Mouse (Mus musculus) heart, adult 8-10 months (tissue): Measurements from ENCODE around the gene Vasn. TPM values are rescaled to one million over a fixed set of nuclear protein-coding genes. Genes with fewer than 3 reads are reported as not detected.
A peak's percentile ranks its signal among the peaks of the same experiment; 100 is the strongest.

Source experiments
- DNase-seq: peaks from one replicate; pipeline ENCODE4 v3.0.0; 2022; ENCODE audit warnings: low spot score
- total RNA-seq, 4 experiments: library from RNA; stranded (reverse); gene quantifications; 2 replicates each; pipeline ENCODE4 v1.2.4; 2022

The Vasn gene
- total RNA-seq, 4 experiments from 2014 or later = 6.9 to 9.3 (median 8.1) TPM

DNA sequence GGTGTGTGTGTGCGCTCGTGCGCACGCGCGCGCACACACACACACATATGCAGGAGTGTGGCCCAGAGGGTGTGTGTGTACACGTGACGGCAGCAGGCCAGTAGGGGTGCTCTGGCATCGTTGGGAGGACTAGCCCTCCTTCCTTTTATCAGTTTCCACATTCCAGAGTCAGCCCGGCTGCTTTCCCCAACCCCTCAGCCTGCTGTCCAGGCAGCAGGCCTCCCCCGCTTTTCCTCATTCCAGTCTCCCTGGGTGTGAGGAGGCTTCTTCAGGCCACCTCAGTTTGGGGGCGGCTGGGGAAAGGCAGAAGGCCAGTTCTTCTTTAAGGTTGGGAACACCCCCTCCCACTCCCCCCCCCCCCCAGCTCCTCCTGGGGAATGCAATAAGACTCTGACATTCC, 2.4 kb downstream of the Vasn start:
- DNase-seq = peak; percentile 47

GRCm38 (mm10) chr16:4642937-4643336, 3.2 kb downstream of the Vasn start:
- no peak for DNase-seq

DNA sequence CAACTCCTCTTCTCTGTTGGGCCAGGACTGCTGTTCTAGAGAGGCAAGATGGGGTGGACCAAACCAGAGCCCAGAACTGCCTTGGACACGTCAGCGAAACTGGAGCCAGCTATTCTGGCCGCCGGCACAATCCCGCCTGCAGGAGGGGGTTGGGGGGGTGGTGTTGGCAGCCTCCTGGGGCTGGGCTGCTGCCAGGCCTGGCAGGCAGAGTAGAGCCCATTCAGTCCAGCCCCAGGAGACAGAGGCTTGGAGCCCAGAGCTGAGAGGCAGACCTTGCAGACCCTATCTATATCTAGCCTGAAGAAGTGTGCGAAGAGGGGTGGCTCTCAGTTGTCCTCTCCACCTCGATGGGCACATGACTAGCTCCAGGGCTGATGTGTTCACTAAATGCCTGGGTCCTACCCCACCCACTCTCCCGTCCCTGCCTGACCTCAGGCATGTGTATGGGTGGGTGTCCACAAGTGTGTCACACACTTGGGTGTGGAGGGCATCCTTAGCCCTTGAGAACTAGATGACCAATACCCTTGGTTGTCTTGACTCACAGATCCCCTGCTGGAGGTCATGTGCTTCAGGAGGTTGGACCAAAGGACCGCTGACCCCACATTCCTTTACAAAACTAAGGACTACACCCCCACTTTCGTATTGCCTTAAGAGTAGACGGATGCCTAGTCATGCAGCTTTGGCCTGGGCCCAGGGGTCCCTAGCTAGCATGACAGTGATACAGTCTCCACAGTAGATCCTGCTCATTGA, 4.1 kb downstream of the Vasn start:
- DNase-seq = peak; percentile 70

- no peak for DNase-seq
These were observed 6.1 kb downstream of the Vasn start for GRCm38 (mm10) chr16:4645867-4646266.

- DNase-seq = no peak
These were observed 7.1 kb downstream of the Vasn start for GRCm38 (mm10) chr16:4646831-4647230.

DNA sequence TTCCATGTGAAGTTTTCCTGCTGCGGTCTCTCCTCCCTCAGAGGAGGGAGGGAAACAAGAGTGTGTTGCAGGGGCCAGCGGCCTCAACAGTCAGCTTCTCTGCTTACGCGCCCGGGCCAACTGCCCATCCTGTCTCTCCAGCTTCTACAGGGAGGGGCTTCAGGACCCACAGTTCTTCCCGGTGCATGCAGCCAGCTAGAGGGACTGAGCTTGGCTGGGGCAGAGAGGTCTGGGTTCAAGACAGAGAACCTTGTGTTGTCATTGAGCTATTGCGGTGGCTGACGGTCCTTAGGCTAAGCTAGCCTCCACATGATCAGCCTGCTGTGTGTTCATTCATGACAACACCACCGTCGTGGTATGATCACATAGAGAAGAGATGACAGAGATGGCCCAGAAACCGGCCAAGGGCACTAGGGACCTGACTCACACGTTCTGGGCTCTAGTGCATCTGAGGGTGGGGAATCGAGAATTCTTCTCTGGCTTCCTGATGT, 8.0 kb downstream of the Vasn start:
- DNase-seq = peak; percentile 51

GRCm38 (mm10) chr16:4648416-4649023, 8.8 kb downstream of the Vasn start:
- DNase-seq = no peak

DNA sequence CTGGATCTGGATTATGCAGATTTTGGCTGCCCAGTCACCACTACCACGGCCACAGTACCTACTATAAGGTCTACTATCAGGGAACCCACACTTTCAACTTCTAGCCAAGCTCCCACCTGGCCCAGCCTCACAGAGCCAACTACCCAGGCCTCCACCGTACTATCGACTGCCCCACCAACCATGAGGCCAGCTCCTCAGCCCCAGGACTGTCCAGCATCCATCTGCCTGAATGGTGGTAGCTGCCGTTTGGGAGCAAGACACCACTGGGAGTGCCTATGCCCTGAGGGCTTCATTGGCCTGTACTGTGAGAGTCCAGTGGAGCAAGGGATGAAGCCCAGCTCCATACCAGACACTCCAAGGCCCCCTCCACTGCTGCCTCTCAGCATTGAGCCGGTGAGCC, 9.5 kb downstream of the Vasn start:
- DNase-seq = no peak

DNA sequence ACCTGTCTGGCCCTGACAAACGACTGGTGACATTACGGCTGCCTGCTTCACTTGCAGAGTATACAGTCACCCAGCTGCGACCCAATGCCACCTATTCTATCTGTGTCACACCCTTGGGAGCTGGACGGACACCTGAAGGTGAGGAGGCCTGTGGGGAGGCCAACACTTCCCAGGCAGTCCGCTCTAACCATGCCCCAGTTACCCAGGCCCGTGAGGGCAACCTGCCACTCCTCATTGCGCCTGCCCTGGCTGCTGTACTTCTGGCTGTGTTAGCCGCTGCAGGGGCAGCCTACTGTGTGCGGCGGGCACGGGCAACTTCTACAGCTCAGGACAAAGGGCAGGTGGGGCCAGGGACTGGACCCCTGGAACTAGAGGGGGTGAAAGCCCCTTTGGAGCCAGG, 10.0 kb downstream of the Vasn start:
- DNase-seq = no peak

DNA sequence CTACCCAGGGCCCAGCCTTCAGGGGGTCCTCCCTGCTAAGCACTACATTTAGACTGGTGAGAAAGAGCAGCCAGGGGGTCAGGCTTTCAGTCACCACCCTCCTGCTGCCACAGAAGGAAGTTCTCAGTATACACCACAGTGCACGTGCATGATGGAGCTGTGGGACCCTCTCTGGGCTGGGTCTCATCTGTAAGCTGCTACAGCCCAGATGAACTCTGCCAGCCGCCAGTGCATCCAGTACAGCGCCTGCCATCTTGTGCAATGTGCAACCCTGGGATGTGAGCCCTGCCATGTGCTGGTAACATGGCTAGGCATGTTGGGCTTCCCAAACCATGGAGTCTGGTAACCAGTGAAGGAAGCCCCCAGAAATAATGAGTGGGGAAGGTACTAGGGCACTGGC, 10.4 kb downstream of the Vasn start:
- no peak for DNase-seq

DNA sequence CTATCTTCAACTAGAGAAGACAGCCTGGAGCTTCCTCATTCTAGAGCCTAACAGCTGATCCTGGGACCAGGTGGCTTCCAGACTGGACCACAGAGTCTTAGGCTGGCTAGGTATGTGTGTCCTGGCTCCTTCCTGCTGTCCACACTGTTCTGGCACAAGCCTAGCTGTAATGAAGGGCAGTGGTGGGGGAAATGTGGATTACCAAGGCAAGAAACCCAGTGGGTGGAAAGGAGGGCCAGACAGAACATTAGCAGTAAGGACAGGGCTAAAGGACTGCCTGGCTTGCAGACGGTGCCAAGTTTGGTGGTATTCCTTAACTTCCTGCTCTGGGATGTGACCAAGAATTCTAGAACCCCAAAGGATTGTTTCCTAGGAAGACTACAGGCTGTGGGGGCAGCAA, 11.3 kb downstream of the Vasn start:
- DNase-seq = no peak

DNA sequence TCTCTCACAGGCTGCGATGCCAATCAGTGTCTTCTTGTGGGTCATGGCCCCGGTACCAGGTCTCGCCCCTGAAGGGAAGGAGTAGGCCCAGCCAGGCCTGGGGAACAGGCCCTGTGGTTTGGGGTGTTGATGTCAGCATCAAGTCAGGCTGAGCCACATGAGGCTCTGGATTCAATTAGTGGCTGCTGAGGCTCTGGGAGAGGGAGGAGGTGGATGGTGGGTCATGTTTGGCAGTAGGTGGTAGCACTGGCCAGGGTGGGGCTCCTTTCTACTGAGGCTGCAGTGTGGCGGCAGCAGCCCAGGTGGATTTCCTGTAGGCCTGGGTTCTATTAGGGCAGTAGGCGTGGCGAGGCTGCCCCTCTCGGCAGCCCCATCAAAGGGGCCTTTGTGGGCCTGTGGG, 11.9 kb downstream of the Vasn start:
- DNase-seq = no peak

GRCm38 (mm10) chr16:4652707-4653416, 13.1 kb downstream of the Vasn start:
- DNase-seq = no peak

DNA sequence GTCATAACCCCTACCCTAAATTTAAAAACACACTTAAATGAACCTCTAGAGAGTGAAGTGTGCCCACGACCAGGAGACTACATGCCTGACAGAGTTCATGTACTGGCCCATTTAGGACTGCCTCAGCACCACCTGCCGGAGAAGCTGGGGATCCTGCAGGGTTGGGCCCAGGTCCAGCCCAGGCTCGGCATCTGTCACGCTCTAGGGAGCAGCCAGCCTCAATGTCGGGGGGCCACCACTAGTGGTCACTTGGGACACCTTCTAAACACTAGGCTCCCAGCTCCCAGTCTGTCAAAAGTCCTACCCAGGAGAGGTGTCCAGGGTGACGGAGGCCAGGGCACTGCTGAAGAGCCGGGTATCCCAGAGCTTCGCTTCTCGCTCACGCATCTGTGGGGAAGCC, 15.0 kb downstream of the Vasn start:
- DNase-seq = no peak

DNA sequence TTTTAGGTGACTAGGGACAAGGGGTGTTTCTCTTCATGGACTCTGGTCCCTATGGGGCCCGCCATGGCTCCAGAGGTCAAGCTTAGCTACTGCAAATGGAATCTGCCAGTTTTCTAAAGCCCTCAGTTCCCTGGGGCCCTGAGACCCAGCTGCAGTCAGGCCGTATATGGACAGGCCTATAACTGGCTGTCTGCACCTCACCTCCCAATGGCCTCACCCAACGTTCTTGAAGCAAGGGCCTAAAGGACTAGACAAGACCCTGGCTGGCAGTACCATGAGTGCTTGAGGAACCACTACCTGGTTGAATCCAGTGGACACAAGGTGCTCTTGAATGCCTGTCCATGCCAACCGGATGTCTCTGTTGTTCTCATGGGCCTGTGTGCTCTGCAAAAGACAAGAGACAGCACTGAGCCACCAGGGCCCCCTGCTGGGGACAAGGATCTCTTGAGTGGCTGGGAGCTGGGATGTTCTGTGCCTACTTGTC, 15.6 kb downstream of the Vasn start:
- DNase-seq = peak; percentile 44

GRCm38 (mm10) chr16:4655764-4656570, 16.2 kb downstream of the Vasn start:
- DNase-seq = peak; percentile 28

DNA sequence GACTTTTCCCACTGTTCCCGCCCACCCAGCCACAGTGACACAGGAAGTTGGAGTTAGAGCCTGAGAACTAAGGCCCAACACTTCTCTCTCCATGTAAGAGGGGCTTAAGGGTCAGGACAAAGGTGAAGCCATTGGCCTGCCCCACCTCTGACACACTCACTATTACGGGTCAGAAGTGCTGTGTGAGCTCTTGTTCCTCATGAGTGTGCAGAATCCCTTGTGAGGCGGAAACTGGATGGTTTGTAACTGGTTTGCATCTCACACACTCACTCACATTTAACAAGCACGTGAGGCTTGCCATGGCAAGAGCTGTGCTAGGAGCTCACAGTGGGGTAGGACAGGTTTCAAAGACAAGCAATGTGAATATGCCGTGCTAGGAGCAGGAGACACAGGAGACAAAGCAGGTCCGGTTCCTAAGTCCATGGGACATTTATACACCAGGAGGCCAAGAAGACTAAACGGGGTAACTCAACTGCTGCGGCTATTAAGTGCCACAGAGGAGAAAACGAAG, 16.9 kb downstream of the Vasn start:
- DNase-seq = no peak

DNA sequence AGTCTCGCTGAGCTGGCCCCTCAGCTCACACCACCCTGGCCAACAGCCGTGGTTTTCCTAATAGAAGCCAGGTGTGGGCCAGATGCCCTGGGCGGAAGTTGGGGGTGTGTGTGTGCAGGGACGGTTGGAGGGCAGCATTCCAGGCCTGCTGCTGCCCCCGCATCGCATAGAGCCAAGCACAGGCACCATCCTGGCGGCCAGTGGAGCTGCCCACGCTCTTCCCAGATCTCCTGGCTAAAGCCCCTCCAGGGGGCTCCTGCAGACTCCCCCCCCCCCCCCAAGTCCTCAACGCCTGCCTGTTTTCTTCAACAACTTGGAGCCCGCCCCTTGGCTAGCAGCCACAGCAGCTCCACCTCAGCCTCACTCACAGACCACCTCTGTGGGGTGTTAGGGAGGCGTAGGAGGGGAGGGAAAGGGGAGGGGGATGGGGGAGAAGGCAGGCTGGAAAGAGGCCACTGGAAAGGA, 19.1 kb downstream of the Vasn start:
- DNase-seq = no peak

DNA sequence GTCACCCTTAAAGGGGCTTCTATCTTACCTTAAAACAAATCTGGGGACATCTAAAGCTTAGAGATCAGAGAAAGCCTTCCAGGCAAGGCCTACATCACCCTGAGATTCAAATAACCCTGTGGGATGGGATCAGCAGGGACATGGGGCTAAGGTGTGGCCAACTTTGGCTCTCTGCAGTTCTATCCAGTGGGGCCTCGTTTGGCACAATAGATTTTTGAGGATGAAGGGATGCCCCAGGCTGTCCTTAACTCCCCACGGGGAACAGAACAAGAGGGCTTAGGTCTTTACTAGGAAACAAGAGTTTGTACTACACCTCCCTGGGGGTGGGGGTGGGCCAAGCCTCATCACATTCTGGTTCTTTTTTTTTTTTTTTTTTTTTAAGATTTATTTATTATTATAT, 19.6 kb downstream of the Vasn start:
- DNase-seq = no peak

DNA sequence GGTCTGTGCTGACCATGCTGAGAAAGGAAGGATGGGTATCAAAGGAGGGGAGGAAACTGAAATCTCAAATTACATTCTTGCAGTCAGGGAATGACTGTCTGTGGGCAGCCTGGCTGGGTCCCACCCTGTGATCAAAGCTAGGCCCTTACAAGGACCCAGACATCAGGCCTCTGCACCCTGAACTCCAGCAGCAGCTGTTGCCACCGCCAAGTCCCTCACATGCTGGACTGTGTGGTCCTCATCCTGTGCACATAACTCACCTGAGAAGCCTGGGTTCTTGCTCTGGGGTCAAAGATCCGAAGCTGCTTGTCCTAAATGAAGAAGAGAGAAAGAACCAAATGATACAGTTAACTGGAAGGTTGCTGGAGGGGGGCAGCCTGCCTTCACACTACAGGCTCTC, 21.9 kb downstream of the Vasn start:
- no peak for DNase-seq

DNA sequence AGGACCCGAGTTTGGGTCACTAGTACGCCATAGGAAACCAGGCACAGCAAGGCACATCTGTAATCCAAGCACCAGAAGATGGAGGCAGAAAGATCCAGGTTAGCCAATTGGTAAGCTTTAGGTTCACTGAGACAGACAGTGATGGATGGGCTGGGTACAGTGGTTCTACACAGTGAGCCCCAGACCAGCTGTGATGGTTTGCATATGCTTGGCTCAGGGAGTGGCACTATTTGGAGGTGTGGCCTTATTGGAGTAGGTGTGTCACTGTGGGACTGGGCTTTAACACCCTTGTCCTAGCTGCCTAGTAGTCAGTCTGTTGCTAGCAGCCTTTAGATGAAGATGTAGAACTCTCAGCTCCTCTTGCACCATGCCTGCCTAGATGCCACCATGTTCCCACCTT, 24.1 kb downstream of the Vasn start:
- DNase-seq = no peak
